Mouse (Mus musculus): ENCODE results near the gene Mgat2.
A peak's percentile ranks its signal among the peaks of the same experiment; 100 is the strongest.

The Mgat2 gene

DNA sequence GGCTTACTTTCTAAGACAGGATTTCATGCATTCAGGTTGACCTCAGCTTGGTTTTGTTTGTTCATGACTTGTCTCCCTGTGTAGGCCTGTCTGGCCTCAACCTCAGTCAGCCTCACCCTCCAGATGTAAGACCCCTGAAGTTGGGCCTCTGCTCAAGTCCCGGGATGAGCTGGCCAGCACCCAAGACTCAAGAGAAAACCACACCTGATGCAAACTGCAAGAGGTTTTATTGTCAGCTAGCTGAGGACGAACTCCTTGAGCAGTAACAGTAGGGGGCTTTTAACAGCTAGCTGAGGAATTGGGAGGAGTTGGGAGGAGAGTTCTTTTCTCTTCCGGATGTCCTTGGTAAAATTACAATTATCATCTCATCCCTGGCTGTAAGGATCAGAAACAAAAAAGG, 6.4 kb upstream of the Mgat2 start:
- DNase-seq (ENCODE audit: low spot score in 2 of 2) = no peak

GRCm38 (mm10) chr12:69179371-69179770, 4.6 kb upstream of the Mgat2 start:
- no peak for DNase-seq (ENCODE audit: low spot score in 2 of 2)

DNA sequence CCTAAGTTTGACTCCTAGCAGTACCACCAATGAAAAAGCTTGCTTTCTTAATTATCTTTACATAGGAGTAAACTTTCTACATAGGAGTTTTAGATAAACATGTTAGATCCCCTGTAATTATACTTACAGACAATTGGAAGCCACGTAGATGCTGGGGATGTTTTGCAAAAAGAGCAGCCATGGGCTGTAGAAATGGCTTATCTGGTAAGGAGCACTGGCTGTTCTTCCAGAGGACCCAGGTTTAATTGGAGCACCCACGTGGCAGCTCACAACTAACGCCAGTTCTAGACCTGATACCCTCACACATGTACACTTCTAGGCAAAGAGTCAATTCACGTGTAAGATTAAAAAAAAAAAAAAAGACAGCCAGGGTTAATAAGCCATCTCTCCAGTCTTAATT, 2.2 kb upstream of the Mgat2 start:
- DNase-seq (ENCODE audit: low spot score in 2 of 2) = no peak

DNA sequence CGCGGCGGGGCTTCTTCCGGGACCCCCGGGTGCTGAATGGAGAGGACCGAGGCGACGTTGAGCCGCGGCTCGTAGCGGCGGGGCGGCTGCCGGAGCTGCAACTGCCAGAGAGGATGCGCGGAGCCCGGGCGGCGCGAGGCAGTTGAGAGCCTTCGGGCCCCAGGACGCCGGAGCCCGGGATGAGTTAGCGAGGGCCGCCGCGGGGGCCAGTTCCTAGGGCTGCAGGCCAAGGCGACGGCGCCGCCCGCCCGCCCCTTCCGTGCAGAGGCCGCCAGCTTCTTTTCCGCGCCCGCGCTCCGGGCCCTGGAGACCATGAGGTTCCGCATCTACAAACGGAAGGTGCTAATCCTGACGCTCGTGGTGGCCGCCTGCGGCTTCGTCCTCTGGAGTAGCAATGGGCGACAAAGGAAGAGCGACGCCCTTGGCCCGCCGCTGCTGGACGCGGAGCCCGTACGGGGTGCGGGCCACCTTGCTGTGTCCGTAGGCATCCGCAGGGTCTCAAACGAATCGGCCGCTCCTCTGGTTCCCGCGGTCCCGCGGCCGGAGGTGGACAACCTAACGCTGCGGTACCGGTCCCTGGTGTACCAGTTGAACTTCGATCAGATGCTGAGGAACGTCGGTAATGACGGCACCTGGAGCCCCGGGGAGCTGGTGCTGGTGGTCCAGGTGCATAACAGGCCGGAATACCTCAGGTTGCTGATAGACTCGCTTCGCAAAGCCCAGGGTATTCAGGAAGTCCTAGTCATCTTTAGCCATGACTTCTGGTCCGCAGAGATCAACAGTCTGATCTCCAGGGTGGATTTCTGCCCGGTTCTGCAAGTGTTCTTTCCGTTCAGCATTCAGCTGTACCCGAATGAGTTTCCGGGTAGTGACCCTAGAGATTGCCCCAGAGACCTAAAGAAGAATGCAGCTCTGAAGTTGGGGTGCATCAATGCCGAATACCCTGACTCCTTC, 662 bp downstream of the Mgat2 start:
- DNase-seq (ENCODE audit: low spot score in 2 of 2) = peak in 1 of 2 experiments; percentile 38

GRCm38 (mm10) chr12:69185371-69185770, 1.4 kb downstream of the Mgat2 start:
- no peak for DNase-seq (ENCODE audit: low spot score in 2 of 2)

- DNase-seq (ENCODE audit: low spot score in 2 of 2) = no peak
These were observed 3.0 kb downstream of the Mgat2 start for GRCm38 (mm10) chr12:69186811-69187471.

DNA sequence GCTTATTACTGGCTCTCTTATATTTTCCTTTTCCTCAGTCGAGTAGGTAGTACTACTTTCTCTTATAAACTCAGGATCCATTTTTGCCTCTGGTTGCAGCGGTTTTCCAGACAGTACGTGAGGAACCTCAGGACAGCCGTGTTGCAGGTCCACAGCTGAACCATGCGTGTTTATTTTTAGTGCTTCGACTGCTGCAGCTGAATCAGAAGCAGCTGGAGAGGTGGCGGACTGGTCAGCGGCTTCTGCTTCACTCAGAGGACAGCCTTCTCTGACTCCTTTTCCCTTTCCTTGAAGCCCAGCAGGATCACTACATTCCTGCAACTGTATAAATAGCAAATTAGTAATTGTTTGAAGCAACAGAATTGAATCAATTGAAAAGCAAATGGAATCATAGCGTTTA, 6.1 kb downstream of the Mgat2 start:
- DNase-seq (ENCODE audit: low spot score in 2 of 2) = no peak

- no peak for DNase-seq (ENCODE audit: low spot score in 2 of 2)
These were observed 6.6 kb downstream of the Mgat2 start for GRCm38 (mm10) chr12:69190522-69190921.

GRCm38 (mm10) chr12:69191396-69191795, 7.4 kb downstream of the Mgat2 start:
- no peak for DNase-seq (ENCODE audit: low spot score in 2 of 2)

DNA sequence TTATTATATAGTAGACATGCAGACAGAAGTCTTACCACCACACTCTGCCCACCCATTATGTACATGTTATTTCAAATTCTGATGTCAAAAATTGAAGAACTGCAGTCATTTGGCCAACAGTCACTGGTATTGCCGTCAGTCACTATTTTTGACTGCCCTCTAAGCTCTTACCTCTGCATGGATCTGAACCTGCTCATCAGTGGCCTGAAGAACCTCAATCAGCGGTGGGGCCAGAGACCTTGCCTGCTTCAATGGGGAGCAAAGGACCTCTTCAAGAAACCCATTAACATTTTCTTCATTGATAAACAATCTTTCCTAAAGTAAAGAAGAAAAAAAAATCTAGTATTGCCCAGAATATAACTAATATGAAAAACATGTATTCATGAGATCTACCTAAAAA, 8.7 kb downstream of the Mgat2 start:
- no peak for DNase-seq (ENCODE audit: low spot score in 2 of 2)

GRCm38 (mm10) chr12:69196444-69197377, 12.8 kb downstream of the Mgat2 start, which contains the start of gene Gm49383:
Gene Gm49383, minus strand, starts transcription at chr12:69197104.
- DNase-seq (ENCODE audit: low spot score in 2 of 2) = peak; percentile 26 to 70

- peak in 1 of 2 experiments; percentile 64 for DNase-seq (ENCODE audit: low spot score in 2 of 2)
These were observed 13.6 kb downstream of the Mgat2 start for GRCm38 (mm10) chr12:69197378-69198163.

DNA sequence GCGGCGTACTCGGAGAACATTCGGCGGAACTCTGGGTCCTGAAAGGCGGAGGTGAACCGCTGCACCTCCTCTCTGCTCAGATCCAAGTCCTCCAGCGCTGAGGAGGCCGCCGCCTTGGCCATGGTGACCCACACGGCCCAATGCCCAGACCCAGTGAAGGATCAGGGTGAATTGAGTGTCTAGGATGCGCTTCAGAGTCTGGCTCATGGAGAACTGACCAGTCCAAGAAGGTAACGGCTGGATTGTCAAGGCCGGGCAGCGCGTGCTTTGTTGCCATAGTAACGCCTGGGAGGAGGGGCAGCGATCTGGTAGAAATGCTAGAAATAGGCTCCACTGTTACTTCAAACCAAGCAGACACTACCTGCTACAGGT, 14.2 kb downstream of the Mgat2 start, which contains the start of gene Dnaaf2:
Dnaaf2 (minus strand) TSS at position 266 of the 372 bp plus-strand sequence.
- DNase-seq (ENCODE audit: low spot score in 2 of 2) = peak; percentile 31 to 61

DNA sequence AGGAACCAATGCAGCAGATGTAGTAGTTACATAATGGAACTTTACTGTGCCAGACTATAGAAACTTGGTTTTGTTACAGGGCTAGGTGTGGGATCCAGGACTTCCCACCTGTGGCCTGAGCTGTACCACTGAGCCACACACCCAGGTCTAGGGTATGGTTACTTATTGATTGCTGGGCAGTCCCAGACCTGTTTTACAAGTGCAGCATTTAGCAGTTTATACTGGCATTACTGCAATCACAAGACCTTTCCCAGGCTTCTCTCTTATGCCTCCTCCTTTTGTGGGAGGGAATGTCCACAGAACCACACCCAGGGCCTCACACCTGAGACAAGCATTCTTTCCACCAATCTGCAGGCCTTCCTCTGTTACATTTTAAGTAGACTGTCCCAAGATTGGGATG, 15.0 kb downstream of the Mgat2 start:
- DNase-seq (ENCODE audit: low spot score in 2 of 2) = no peak

DNA sequence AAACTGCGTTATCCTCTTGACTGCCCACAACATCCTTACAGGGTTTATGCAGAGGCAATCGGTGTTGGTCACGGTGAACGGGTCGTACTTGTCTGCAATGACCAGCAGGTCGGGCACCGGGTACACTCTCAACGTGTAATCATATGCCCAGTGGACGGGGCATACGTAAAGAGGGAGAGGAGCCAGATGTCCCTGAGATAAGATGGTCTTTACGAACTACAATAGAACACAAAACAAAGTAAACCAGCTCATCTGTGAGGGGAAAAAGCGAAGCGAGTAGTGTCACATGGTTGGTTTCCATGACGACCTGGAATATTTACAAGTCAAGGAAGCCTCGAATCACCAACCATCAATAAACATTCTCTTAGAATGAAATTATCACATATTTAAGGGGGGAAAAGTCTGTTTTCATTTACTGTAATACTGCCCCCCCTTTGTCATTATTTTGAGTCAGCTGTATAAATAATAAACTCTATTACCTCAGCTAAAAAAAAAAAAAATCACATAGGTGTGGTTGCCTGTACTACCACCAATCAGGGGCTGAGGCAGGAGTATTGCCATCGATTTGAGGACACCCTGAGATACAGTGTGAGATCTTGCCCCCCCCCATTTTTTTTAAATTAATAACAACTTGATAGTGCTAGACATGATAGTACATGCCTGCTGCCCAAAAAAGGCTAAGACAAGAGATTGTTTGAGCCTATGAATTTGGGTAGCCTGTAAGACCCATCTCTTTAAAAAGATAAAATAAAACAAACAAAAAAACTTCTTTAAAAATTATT, 20.3 kb downstream of the Mgat2 start, which contains the start of gene Gm49384:
Gm49384 (minus strand) TSS at position 216 of the 782 bp plus-strand sequence.
- DNase-seq (ENCODE audit: low spot score in 2 of 2) = no peak

DNA sequence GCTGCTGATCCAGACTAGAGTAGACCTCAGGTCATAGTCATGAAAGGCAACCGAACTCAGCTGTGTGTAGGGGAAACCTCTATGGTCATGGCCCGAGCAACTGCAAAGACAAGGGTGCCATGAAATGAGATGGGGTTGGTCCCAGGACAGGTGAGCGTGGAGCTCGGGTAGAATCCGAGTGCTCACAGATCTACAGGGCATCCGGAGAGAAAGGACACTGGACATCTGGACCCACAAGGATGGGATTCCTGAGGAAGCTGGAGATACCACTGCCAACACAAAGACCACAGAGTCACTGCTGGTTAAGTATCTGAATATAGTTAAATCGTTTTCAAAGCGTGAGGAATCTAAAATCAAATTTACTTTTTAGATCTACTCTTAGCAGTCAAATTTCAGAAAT, 23.4 kb downstream of the Mgat2 start:
- DNase-seq (ENCODE audit: low spot score in 2 of 2) = no peak

DNA sequence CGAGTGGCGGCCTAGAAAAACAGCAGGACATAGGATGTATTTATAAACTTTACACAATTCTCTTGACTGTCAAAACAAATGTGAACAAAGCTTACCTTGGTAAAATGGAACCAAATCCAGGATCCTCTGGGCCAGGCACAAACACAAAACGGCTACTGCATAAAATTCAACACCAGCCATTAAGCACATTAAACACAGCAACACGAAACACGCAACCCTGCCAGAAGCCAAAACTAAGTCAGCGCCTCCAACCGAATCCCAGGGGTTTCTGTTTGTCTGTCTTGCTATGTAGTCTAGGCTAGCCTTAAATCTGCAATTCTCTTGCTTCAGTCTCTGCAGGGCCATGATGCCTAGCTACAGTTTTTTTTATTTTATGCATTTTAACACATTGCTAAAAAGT, 24.0 kb downstream of the Mgat2 start:
- no peak for DNase-seq (ENCODE audit: low spot score in 2 of 2)

DNA sequence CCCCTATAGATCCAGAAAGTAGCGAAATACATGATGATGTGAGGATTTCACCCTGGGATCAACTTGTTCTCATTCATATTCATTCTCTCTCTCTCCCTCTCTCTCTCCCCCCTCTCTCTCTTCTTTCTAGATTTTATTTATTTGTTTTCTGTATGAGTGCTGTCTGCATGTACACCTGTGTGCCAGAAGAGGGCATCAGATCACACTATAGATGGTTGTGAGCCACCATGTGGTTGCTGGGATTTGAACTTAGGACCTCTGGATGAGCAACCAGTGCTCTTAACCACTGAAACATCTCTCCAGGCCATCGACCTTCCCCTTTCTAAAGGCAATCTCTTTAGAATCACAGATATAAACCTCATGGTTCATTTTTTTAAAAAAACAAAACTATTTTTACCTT, 24.6 kb downstream of the Mgat2 start:
- no peak for DNase-seq (ENCODE audit: low spot score in 2 of 2)

GRCm38 (mm10) chr12:69210056-69210979, 26.4 kb downstream of the Mgat2 start:
- no peak for DNase-seq (ENCODE audit: low spot score in 2 of 2)
